Mouse (Mus musculus) cortical plate, adult 2 months (tissue): ENCODE results near the gene Scamp2. TPM values are rescaled to one million over a fixed set of nuclear protein-coding genes. Genes with fewer than 3 reads are reported as not detected.

ENCODE experiments used
- H3K27ac ChIP-seq: fragments of 200-500 bp; 2 replicates; pipeline ENCODE4 v1.5.1; 2012; ENCODE audit warnings: low read length, control low read depth, inconsistent platforms; ENCODE audit not compliant: insufficient read depth
- H3K4me1 ChIP-seq: fragments of 200-500 bp; 2 replicates; pipeline ENCODE4 v1.6.1; 2011; ENCODE audit warnings: low read length; ENCODE audit not compliant: control insufficient read depth, insufficient read depth
- H3K4me3 ChIP-seq: fragments of 200-500 bp; 2 replicates; pipeline ENCODE4 v1.5.1; 2011; ENCODE audit warnings: mild to moderate bottlenecking, low read length, control low read depth; ENCODE audit not compliant: insufficient read depth
- CTCF ChIP-seq: fragments of 200-500 bp; IDR thresholded peaks from 2 replicates; pipeline ENCODE4 v1.5.1; 2011; ENCODE audit warnings: mild to moderate bottlenecking, control low read depth, low read length; ENCODE audit not compliant: insufficient read depth; ENCODE audit errors: extremely low read depth
- POLR2A ChIP-seq: fragments of 200-500 bp; IDR thresholded peaks from 2 replicates; pipeline ENCODE4 v1.6.1; 2011; ENCODE audit warnings: mild to moderate bottlenecking, low read length, control low read depth; ENCODE audit not compliant: insufficient read depth; ENCODE audit errors: extremely low read depth
- polyA plus RNA-seq: library from polyadenylated mRNA; depleted of rRNA; stranded (reverse); fragments of >200 nt; gene quantifications from 2 replicates; pipeline ENCODE4 v1.2.3, GENCODE M21; 2012

The Scamp2 gene
- polyA plus RNA-seq, 1 experiment = 45.2 TPM

GRCm38 (mm10) chr9:57593454-57594173 lies 32.9 kb downstream of the Scamp2 start:
- no peak overlapping the region for H3K27ac ChIP-seq
- no peaks in the 10 kb centered on the region for H3K4me1 ChIP-seq
- H3K4me3 ChIP-seq = no peak overlapping the region
- TF ChIP-seq CTCF = no peak

GRCm38 (mm10) chr9:57594174-57594509 lies 33.4 kb downstream of the Scamp2 start:
- H3K4me3 ChIP-seq = no peak overlapping the region
- no peak for TF ChIP-seq CTCF
- TF ChIP-seq POLR2A = no peak

GRCm38 (mm10) chr9:57597265-57597664 lies 36.5 kb downstream of the Scamp2 start:
- Histone ChIP-seq H3K27ac (no peak overlapping the region), H3K4me1 (peaks cover 3% of the 10 kb centered on the region; the same call in 1 of the 2 replicates), H3K4me3 (no peak overlapping the region)
- TF ChIP-seq CTCF = no peak
- TF ChIP-seq POLR2A = no peak; the same call in 1 of the 2 replicates

More at GRCm38 (mm10) chr9:57594174-57594509, 33.4 kb downstream of the Scamp2 start:
- Histone ChIP-seq H3K27ac (no peak overlapping the region), H3K4me1 (no peaks in the 10 kb centered on the region)

DNA sequence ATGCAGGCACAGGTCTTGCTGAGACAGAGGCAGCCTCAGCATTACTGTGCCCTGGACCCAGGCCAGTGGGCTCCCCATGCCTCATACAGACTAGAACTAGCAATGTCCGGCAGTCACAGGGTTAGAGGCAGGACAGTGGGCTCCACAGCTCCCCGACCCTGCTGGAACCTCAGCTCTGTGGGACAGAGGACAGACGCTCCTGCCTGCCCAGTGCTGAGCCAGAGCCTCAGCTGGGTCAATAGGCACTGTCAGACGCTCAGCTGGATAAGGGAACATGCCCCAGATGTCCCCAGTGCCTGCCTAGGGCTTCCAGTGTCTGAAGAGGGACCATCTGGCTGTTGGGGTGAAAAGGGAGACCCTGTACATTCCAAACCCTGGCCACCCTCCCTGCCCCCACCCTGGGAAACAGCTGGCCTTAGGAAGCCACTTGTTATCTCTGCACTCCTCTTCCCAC lies 37.2 kb downstream of the Scamp2 start:
- peaks cover 3% of the 10 kb centered on the region; the same call in 1 of the 2 replicates for H3K4me1 ChIP-seq
- TF ChIP-seq CTCF (no peak), POLR2A (no peak)

GRCm38 (mm10) chr9:57598851-57599563 lies 38.3 kb downstream of the Scamp2 start:
- no peak for TF ChIP-seq POLR2A
- no peak for TF ChIP-seq CTCF
- no peak overlapping the region for H3K27ac ChIP-seq
- no peak overlapping the region for H3K4me3 ChIP-seq

More for the DNA sequence above, 37.2 kb downstream of the Scamp2 start:
- Histone ChIP-seq H3K4me3 (no peak overlapping the region), H3K27ac (no peak overlapping the region)

DNA sequence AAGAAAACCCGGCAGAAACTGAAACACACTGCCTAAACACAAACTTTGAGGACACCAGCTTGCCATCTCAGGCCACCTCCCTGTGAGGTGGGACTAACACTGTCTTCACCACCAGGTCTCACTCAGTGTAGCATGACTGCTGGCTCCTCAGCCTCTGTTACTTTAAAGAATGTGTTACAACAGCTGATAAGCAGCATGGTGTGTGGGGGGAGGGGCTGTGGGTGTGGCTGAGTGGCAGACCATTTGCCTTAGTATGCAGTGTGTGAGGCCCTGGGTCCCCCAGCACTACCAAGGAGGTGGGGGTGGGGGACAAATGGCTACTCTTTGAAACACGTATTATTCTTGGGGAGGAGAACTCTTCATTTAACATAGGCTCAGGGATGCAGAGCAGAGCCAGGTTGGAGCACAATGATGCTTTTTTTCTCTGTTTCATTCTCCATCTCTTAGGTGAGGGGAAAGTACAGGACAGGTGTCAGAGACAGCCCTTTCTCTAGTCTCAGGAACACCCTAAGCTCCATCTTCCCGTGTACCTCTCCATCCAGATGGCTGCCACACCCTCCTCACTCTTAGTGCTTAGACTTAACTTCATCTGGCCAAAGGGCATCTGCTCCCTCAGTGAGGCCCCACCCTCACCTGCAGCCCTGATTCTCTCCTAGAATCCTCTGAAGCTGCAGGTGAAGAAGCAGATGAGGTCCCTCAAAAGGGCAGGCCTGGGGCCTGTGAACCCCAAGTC lies 40.0 kb downstream of the Scamp2 start:
- Histone ChIP-seq H3K4me1 (peaks cover 3% of the 10 kb centered on the region; the same call in 1 of the 2 replicates), H3K27ac (no peak overlapping the region), H3K4me3 (no peak overlapping the region)
- TF ChIP-seq CTCF = no peak
- TF ChIP-seq POLR2A = no peak

More at GRCm38 (mm10) chr9:57598851-57599563, 38.3 kb downstream of the Scamp2 start:
- H3K4me1 ChIP-seq = peaks cover 3% of the 10 kb centered on the region; the same call in 1 of the 2 replicates

DNA sequence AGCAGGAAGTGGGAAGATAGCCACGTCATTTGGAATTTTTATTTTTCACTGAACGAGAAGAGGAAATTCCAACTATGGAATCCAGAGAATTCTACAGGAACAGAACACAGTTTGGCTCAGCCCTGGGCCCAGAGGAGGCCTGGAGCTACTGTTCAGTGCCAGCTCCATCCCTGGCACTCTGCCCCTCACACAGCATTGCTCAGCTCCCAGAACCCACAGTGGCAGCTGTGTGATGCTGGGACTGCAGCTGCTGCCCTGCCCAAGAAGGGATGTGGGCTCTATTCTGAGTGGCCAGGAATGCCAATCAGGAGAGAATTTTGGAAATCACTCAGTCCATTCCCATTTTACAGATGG lies 40.6 kb downstream of the Scamp2 start:
- TF ChIP-seq CTCF = no peak
- no peak for TF ChIP-seq POLR2A
- H3K27ac ChIP-seq = no peak overlapping the region

GRCm38 (mm10) chr9:57602098-57602497 lies 41.4 kb downstream of the Scamp2 start:
- TF ChIP-seq POLR2A = no peak
- no peak for TF ChIP-seq CTCF
- no peak overlapping the region for H3K27ac ChIP-seq
- H3K4me3 ChIP-seq = no peak overlapping the region
- peaks cover 3% of the 10 kb centered on the region; the same call in 1 of the 2 replicates for H3K4me1 ChIP-seq

More for the DNA sequence above, 40.6 kb downstream of the Scamp2 start:
- Histone ChIP-seq H3K4me1 (peaks cover 3% of the 10 kb centered on the region; the same call in 1 of the 2 replicates), H3K4me3 (no peak overlapping the region)

DNA sequence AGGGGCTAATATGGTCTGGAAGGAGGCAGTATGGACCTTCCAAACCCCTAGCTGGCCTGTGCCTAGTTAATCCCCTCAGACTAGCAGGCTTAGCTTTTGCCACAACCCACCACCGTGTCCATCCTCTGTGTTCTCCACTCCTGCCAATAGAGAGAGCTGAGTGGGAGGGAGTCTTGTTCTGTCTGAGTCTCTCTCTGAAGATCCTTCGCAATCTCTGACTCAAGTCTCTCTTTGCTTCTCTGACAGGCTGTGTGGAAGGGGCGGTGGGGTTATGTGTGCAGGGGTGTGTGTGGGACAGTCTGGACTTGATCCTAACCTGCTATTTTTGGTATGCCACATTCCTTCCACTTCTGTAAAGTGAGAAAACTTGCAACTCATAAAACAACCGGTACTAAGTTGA lies 44.1 kb downstream of the Scamp2 start:
- Histone ChIP-seq H3K27ac (no peak overlapping the region), H3K4me3 (no peak overlapping the region; the same call in 1 of the 2 replicates), H3K4me1 (peaks cover 3% of the 10 kb centered on the region; the same call in 1 of the 2 replicates)
- TF ChIP-seq POLR2A (no peak), CTCF (no peak)
